Mouse (Mus musculus): ENCODE measurements around the gene Pip5k1c. TPM values are rescaled to one million over a fixed set of nuclear protein-coding genes. Genes with fewer than 3 reads are reported as not detected.

Pip5k1c gene
- polyA plus RNA-seq, 1 experiment: 212 TPM

- Histone ChIP-seq H3K4me3 (ENCODE audit: control insufficient read depth, insufficient read depth, low read length) (no peak within 1 kb of the TSS; the same call in 1 of the 2 replicates), H3K4me1 (replicated peaks; ENCODE audit: control insufficient read depth, insufficient read depth, low read length) (peaks cover 40% of the 10 kb centered on the region), H3K27me3 (ENCODE audit: control insufficient read depth, insufficient read depth, low read length) (no peaks in the 10 kb centered on the region; the same call in 1 of the 2 replicates), H3K27ac (ENCODE audit: control insufficient read depth, insufficient read depth, low read length) (no peak within 1 kb of the TSS), H3K36me3 (ENCODE audit: control insufficient read depth, insufficient read depth, low read length) (no peaks in the 10 kb centered on the region)
- peak; percentile 72 for DNase-seq
- TF ChIP-seq POLR2A (IDR thresholded peaks at IDR 0.05; ENCODE audit: control insufficient read depth, extremely low read depth, insufficient read depth, low read length, poor library complexity) (no peak), CTCF (IDR thresholded peaks at IDR 0.05; ENCODE audit: borderline replicate concordance, control insufficient read depth, extremely low read depth, insufficient read depth, low read length, poor library complexity) (no peak)
- 16% methylated on average over 44 of the region's 44 CpGs for WGBS
Measured at GRCm38 (mm10) chr10:81252424-81253419, 40.0 kb upstream of the Pip5k1c start, which contains the start of gene Matk. Gene Matk (plus strand): TSS chr10:81252935.

- DNase-seq: no peak
- TF ChIP-seq POLR2A (IDR thresholded peaks at IDR 0.05; ENCODE audit: control insufficient read depth, extremely low read depth, insufficient read depth, low read length, poor library complexity) (no peak), CTCF (IDR thresholded peaks at IDR 0.05; ENCODE audit: borderline replicate concordance, control insufficient read depth, extremely low read depth, insufficient read depth, low read length, poor library complexity) (no peak)
- Histone ChIP-seq H3K36me3 (ENCODE audit: control insufficient read depth, insufficient read depth, low read length) (no peaks in the 10 kb centered on the region), H3K4me3 (ENCODE audit: control insufficient read depth, insufficient read depth, low read length) (no peak overlapping the region), H3K4me1 (replicated peaks; ENCODE audit: control insufficient read depth, insufficient read depth, low read length) (peaks cover 28% of the 10 kb centered on the region), H3K27me3 (ENCODE audit: control insufficient read depth, insufficient read depth, low read length) (no peaks in the 10 kb centered on the region; the same call in 1 of the 2 replicates), H3K27ac (ENCODE audit: control insufficient read depth, insufficient read depth, low read length) (no peak overlapping the region)
- 6% methylated on average over 1 of the region's 1 CpGs for WGBS
Measured at GRCm38 (mm10) chr10:81254886-81255285, 37.9 kb upstream of the Pip5k1c start.

GRCm38 (mm10) chr10:81257158-81258039, 35.4 kb upstream of the Pip5k1c start:
- no peak for TF ChIP-seq CTCF (IDR thresholded peaks at IDR 0.05; ENCODE audit: borderline replicate concordance, control insufficient read depth, extremely low read depth, insufficient read depth, low read length, poor library complexity)
- TF ChIP-seq POLR2A (IDR thresholded peaks at IDR 0.05; ENCODE audit: control insufficient read depth, extremely low read depth, insufficient read depth, low read length, poor library complexity): no peak
- H3K36me3 ChIP-seq (ENCODE audit: control insufficient read depth, insufficient read depth, low read length): no peaks in the 10 kb centered on the region
- peaks cover 25% of the 10 kb centered on the region for H3K4me1 ChIP-seq (replicated peaks; ENCODE audit: control insufficient read depth, insufficient read depth, low read length)
- H3K27ac ChIP-seq (ENCODE audit: control insufficient read depth, insufficient read depth, low read length): no peak overlapping the region
- no peaks in the 10 kb centered on the region; the same call in 1 of the 2 replicates for H3K27me3 ChIP-seq (ENCODE audit: control insufficient read depth, insufficient read depth, low read length)
- H3K4me3 ChIP-seq (ENCODE audit: control insufficient read depth, insufficient read depth, low read length): peak overlapping the region; percentile 42
- peak; percentile 60 for DNase-seq
- WGBS: 2% methylated on average over 62 of the region's 62 CpGs

- no peak for TF ChIP-seq CTCF (IDR thresholded peaks at IDR 0.05; ENCODE audit: borderline replicate concordance, control insufficient read depth, extremely low read depth, insufficient read depth, low read length, poor library complexity)
- no peak for TF ChIP-seq POLR2A (IDR thresholded peaks at IDR 0.05; ENCODE audit: control insufficient read depth, extremely low read depth, insufficient read depth, low read length, poor library complexity)
- 78% methylated on average over 21 of the region's 21 CpGs for WGBS
- peaks cover under 1% of the 10 kb centered on the region; the same call in 1 of the 2 replicates for H3K36me3 ChIP-seq (ENCODE audit: control insufficient read depth, insufficient read depth, low read length)
- no peak overlapping the region for H3K27ac ChIP-seq (ENCODE audit: control insufficient read depth, insufficient read depth, low read length)
- H3K4me3 ChIP-seq (ENCODE audit: control insufficient read depth, insufficient read depth, low read length): no peak overlapping the region
- H3K27me3 ChIP-seq (ENCODE audit: control insufficient read depth, insufficient read depth, low read length): no peaks in the 10 kb centered on the region
- peaks cover 16% of the 10 kb centered on the region for H3K4me1 ChIP-seq (replicated peaks; ENCODE audit: control insufficient read depth, insufficient read depth, low read length)
- DNase-seq: no peak
Measured at GRCm38 (mm10) chr10:81259225-81259884, 33.4 kb upstream of the Pip5k1c start.

GRCm38 (mm10) chr10:81261025-81261424, 31.7 kb upstream of the Pip5k1c start:
- H3K4me3 ChIP-seq (ENCODE audit: control insufficient read depth, insufficient read depth, low read length): no peak overlapping the region
- peaks cover 20% of the 10 kb centered on the region for H3K4me1 ChIP-seq (replicated peaks; ENCODE audit: control insufficient read depth, insufficient read depth, low read length)
- WGBS: 97% methylated on average over 4 of the region's 4 CpGs
- TF ChIP-seq CTCF (IDR thresholded peaks at IDR 0.05; ENCODE audit: borderline replicate concordance, control insufficient read depth, extremely low read depth, insufficient read depth, low read length, poor library complexity) (no peak), POLR2A (IDR thresholded peaks at IDR 0.05; ENCODE audit: control insufficient read depth, extremely low read depth, insufficient read depth, low read length, poor library complexity) (no peak)
- DNase-seq: no peak
- H3K27ac ChIP-seq (ENCODE audit: control insufficient read depth, insufficient read depth, low read length): no peak overlapping the region
- peaks cover 4% of the 10 kb centered on the region; the same call in 1 of the 2 replicates for H3K36me3 ChIP-seq (ENCODE audit: control insufficient read depth, insufficient read depth, low read length)
- H3K27me3 ChIP-seq (ENCODE audit: control insufficient read depth, insufficient read depth, low read length): no peaks in the 10 kb centered on the region
